Mouse (Mus musculus): ENCODE results near the gene Lgmn.

The Lgmn gene

GRCm38 (mm10) chr12:102345031-102345815, 94.4 kb downstream of the Lgmn start:
- DNase-seq (ENCODE audit: low spot score), result no peak
